Mouse (Mus musculus) left cerebral cortex, postnatal 4 days (tissue): ENCODE measurements around the gene Mpc1. TPM values are rescaled to one million over a fixed set of nuclear protein-coding genes. Genes with fewer than 3 reads are reported as not detected.
"Not testable (repeated sequence)": the region's sequence is repeated elsewhere in the genome, so short reads cannot be mapped to it uniquely, and the experiment has no call there.

ENCODE experiments used
- DNase-seq: peaks from one replicate; pipeline ENCODE4 v3.0.0-alpha.2; 2022
- intact Hi-C: fragments of 180-260 bp; cut with DNase I; formaldehyde crosslinking; loops from one replicate; pipeline ENCODE4 v1.15.1; 2025
- total RNA-seq, 2 experiments: library from RNA; stranded (reverse); gene quantifications; 2 replicates each; pipeline ENCODE4 v1.2.3; 2021

Mpc1 gene
- total RNA-seq = 100 to 1,000 TPM; 159 to 160 TPM

DNA sequence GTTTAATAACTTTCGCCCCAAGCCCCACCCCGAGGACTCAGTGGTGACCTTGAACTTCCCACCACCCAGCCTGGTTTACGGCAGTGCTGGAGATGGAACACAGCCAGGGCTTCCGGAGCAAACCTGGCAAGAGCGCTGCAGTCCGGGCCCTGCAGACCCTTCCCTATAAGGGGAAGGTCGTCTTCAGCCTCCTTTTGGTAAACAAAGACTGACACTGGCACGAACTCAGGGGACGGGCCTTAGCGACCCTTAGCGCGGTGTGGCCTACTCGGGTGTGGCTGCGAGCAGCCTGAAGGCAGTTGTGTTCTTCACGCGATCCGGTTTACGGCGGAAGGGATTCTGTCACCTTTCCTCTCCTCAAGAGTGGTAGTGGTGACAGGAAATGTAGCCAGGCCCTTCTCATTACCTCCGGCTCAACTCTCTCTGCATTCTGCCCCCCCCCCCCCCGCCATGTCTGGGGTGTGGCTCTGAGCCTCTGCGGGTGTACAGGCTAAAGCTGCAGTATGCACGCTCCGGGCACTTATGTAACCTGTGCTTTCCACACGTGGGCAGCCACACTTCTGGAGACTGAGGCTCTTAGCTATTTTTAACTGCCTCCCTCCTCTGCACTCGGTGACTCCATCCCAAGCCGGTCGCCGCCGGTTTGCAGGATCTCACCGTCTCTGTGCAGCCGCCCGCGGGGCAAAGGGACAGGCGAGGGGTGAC is at the start of gene Mpc1:
Mpc1 (plus strand) TSS at position 84 of the 705 bp plus-strand sequence.
- intact Hi-C loops = loop anchor here (10.0 kb wide), 2 partner anchors 88 to 92 kb away; no protein-coding TSS in a partner anchor
- peak; percentile 70 for DNase-seq

DNA sequence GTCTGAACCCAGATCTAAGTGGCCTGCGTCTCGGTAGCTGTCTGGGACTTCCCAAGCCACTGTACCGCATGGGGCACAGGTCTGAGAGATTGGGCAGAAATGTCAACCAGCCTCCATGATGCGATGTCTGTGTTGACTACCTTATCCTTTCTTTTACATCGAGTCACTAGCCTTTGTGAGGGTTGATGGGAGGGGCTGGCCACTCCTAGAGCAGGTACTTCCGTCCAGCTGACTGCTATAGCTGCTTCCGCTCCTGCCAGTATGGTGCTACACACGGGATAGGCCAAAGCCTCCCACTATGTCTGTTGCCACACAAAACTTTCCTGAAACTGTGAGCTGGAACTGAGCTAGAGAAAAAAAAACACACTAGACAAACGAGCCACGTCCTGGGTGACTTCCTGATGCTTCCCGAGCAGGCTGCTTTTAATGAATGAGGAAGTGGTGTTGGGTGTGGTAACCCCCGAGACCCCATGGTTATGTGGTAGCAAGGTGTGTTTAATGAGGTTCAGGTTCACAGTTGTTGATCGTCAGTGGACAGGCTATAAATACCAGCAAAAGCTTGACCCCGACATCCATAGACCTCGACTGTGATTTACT is 49.0 kb upstream of the Mpc1 start:
- intact Hi-C loops = no loop called here
- DNase-seq = no peak

DNA sequence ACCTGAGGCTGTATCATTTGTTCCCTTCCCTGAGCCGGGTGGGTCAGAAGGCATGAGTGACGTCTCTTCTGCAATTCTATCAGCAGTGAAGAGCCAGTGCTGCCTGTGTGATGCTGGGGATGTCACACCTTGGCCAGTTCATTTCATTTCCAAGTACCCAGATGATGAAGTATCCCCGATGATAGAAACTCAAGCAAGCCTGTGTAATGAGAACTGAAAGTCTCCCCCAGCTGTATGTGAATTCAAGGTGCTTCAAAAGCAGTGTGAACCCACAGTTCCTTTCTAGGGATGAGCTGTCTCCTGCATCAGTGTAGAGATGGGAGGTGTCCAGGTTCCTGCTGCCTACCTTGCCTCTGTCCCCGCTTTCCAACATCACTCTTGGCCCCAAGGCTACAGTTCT is 48.2 kb upstream of the Mpc1 start:
- intact Hi-C loops = no loop called here
- DNase-seq = no peak

DNA sequence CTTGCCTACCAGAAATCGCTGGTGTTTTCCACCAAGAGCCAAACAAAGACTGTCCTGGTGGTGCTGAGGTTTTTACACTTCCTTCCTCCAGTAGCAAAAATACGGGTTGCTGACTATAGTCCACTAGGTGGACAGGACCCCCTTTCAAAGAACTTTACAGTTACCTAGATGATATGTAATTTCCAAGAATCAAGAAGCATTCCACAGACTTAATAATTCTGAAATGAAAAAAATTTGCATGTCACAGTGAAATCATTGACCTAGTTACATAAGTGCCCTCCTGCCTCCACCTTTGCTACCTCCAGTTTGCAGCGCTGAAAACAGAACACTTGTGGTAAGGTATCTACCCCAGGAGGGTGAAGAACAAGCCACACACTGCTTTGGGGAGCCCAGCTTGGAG is 47.0 kb upstream of the Mpc1 start, which contains the start of gene Ccr6:
Ccr6 (plus strand) TSS at position 301 of the 400 bp plus-strand sequence.
- no peak for DNase-seq
- intact Hi-C loops = no loop called here

DNA sequence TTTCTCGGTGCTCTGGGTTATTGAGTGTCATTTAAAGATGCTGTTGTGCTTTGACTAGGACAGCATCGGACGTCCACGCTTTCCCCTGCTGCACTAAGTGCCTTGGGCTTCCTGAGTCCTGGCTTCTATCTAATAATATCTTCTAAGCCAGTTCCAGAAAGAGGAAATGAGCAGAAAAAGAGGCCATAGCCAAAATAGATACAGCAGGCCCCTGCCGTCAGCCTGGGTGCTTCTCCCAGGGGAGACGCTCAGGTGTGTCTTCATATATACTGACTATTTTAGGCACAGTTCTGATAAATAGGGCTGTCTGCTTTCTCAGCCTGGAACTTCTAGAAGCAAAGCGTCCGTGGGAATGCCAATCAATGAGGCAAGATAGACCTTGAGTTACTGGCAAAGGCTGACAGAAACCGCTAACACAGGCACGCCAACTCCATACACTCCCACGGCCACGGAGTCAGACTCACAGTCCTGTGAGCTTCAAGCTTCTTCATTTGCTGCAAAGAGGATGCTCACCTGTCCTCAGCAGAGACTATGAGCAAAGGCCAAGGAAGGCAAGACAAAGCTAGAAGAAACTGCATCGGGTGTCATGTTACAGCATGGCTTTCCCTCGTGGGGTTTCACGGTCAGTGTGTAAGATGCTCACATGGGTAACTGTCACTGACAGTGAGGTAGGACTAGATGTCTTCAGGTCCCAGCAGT is 44.5 kb upstream of the Mpc1 start:
- DNase-seq = no peak
- intact Hi-C loops = no loop called here

DNA sequence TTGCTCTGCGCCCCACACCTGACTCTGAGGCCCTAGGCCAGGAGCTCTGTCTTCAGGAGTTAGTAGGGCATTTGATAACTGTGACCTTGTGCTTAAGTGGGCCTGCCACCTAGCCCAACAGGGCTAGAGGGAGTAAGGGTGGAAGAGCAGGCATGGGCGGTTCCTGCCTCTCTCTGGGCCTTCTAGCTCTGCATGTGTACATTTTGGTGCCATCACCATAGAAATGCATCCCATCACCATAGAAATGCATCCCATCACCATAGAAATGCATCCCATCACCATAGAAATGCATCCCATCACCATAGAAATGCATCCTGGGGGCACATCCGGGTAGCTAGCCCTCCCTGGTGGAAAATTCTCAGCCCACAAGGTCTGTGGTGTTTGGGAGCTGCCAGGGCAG is 43.1 kb upstream of the Mpc1 start:
- intact Hi-C loops = no loop called here
- DNase-seq = no peak

DNA sequence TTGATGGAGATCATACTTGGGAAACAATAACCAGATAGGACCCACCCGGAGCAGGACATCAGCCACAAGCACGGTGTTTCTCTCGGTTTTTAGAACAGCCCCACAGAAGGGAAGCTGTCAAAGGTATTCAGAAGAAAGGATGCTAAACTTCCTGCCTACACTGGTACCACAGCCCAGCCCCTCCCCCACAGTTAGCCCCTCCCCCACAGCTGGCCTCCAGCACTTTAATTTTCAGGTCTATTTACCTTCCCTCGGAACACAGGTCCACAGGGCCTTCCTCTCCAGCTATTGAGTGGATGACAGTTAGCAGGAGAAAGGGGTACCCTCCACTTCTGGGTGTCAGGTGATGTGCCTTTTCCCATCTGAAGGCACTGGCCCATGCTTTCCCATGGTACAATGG is 42.2 kb upstream of the Mpc1 start:
- intact Hi-C loops = no loop called here
- no peak for DNase-seq

DNA sequence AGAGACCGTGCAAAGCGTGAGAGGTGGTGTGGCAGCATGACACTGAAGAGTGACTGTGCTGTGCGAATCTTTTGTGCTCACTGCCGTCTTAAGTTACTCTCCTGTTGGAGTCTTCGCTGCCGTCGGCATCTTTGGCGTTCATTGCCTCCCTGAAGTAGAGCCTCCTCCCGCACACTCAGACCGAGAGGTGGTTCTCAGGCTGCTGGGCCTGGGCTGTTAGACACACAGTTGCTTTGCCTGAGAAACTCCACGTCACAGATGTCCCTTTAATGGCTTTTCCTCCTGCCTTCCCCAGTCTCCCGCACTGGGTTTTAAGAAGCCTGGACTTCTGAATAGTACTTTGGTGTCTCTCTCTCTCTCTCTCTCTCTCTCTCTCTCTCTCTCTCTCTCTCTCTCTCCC is 41.1 kb upstream of the Mpc1 start:
- intact Hi-C loops = no loop called here
- DNase-seq = no peak

DNA sequence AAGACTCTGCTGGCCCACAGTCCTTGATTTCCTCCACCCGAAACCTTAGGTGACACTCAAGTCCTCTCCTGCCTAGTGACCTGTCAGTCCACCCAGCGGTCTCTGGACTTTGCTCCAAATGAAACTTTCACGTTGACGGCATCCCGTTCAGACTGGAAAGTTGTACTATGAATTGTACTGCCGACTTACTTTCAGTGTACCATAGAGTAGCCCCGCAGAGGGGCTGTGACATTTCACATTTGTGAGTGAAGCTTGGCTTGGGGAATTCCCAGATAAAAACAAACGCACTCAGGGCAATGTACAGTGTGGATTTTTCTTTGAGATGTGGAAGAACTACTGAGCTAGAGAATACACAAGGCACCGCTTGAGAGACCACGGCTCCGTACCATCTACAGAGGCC is 40.5 kb upstream of the Mpc1 start:
- intact Hi-C loops = no loop called here
- no peak for DNase-seq

DNA sequence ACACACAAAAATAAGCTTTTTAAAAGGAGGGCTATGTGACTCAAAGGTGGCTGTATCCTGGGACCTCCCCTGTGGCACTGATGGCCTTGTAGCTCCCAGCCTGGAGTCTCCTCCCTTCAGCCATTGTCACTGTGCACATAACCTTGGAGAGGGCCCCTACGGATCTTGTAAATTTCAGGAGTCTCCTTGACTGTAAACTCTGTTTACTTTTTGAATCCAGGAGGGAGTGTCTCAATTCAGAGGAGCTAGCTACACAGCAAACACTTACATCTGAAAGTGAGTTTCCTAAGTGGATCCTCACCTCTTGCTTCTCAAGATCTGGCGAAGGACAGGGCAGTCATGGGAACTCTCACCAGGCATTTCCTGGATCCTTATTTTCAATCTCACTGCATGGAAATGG is 38.6 kb upstream of the Mpc1 start:
- intact Hi-C loops = no loop called here

DNA sequence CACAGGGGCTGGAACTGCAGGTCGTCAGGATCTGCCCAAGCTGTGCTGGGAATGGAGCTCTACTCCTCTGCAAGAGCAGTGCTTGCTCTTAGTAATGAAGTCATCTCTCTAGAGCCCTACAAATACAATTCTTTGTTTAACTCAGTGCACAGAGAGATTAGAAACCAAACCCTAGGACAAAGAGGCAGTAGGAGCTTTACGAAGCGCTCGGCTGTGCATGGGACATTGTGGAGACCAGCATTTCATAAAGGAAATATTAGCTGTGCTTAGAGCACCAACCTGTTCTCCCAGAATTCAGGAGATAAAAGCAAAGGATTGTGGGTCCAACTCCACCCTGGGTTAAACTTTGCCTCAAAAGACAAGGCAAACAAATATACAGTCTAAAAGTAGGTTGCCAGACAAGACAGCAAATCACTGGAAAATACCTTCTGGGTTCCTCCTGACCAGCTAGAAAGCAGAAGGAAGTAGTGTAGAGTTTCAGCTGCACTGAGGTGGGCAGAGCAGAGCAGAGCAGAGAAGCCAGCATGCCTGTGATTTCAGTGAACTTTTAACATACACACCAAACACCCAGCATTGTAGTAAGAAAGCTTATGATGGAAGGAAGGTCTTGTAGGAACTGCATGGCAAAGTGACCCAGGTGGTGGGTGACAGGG is 36.5 kb upstream of the Mpc1 start:
- no peak for DNase-seq
- intact Hi-C loops = no loop called here

More for the DNA sequence above, 38.6 kb upstream of the Mpc1 start:
- no peak for DNase-seq

DNA sequence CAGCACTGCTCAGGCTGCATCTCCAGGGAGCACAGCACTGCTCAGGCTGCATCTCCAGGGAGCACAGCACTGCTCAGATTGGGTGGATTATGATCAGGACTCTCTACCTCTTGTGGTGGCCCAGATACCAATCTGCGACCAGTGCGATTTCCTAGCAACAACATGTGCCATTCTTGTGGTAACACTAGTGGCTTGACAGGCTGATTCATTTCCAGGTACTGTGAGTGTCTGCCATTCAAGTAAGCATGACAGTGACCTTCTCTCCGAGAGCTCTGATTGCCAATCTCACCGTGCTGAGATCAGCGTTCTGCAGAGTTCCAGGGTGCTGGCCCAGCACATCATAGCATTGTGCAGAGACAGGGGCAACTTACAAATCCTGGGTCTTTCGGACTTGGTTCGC is 31.0 kb upstream of the Mpc1 start:
- intact Hi-C loops = no loop called here
- DNase-seq = no peak

DNA sequence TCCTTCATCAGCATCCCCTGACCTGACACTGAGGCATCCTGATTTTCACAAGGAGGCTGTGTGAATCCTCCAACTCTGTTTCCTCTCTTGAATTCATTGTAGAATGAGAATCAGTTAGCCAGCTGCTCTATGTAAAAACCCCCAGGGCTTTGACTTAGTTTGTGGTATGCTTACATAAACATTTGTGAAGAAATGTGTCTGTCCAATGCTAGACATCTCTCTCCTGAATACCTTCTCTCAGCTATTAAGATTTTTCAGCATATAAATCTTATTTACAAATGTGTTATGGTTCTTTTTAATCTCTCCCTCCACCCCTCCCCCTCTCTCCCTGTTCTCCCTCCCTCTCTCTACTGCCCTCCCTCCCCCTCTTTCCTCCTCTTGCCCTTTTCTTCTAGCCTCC is 28.4 kb upstream of the Mpc1 start:
- intact Hi-C loops = no loop called here
- DNase-seq = no peak

DNA sequence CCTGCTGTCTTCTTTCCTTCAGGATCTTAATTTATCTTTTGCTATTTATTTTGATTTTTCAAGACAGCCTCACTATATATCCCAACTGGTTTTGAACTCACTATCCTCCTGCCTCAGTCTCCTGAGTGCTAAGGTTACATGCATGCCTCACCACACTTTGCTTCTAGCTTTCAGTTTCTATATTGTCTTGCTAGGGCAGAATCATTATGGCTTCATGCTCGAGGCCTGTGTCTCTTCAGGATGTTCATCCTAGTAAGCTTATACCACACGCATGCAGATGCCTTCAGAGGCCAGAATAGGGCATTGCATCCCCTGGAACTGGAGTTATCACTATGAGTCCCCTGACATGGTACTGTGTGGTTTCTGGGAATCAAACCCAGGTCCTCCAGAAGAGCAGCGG is 27.8 kb upstream of the Mpc1 start:
- DNase-seq = no peak
- intact Hi-C loops = no loop called here

DNA sequence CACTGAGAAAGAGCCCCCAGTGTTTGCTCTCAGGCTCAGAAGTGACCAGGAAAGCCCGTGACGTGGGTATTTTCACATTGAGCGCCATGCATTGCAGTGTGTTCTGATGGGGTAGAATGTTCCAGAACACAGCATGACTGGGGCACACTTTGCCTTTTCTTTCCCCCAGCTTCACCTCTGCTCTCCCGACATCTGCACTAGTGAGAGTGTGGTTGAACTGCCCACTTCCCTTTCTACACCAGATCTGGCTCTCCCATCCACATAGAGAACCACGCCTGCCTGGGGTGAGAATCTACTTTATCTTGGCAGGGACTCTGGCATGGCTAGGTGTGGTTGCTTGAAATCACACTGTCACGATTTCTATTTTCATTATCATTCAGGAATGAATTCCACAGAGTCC is 27.1 kb upstream of the Mpc1 start:
- no peak for DNase-seq
- intact Hi-C loops = no loop called here

DNA sequence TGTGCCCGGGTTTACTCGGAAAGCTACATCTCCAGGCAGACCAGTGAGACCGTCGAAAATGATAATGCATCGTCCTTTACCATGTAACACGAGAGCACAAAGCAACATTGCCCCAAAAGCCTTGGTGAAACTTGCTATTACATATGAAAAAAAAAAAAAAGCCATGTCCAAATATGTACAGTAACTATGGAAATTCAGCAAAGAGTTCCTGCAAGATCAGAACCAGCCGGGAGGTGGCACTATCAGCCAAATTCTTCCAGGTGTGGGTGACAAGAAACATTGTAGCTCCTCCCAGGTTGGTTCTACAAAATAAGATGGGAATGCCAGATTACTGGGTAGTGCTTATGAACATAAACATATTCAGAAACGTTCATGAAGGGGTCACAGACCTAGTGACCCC is 25.7 kb upstream of the Mpc1 start:
- no peak for DNase-seq
- intact Hi-C loops = no loop called here

DNA sequence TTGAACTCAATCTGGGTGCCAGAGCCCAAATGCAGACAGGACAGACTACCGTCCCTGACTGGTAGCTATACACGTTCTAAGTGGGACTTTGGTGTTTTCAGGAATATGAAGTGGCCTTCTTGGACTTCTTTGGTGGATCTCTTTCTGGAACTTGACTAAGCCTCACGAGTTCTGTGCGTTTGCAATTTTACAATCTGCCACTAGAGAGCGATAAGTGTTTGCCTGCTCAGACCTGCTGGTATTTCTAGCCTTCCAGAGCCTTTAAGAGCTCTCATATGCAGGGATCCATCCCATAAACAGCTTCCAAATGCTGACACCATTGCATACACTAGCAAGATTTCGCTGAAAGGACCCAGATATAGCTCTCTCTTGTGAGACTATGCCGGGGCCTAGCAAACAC is 18.1 kb upstream of the Mpc1 start:
- intact Hi-C loops = loop anchor here (5.0 to 10.0 kb wide), 2 partner anchors 198 to 330 kb away; no protein-coding TSS in a partner anchor
- not testable (repeated sequence) for DNase-seq

DNA sequence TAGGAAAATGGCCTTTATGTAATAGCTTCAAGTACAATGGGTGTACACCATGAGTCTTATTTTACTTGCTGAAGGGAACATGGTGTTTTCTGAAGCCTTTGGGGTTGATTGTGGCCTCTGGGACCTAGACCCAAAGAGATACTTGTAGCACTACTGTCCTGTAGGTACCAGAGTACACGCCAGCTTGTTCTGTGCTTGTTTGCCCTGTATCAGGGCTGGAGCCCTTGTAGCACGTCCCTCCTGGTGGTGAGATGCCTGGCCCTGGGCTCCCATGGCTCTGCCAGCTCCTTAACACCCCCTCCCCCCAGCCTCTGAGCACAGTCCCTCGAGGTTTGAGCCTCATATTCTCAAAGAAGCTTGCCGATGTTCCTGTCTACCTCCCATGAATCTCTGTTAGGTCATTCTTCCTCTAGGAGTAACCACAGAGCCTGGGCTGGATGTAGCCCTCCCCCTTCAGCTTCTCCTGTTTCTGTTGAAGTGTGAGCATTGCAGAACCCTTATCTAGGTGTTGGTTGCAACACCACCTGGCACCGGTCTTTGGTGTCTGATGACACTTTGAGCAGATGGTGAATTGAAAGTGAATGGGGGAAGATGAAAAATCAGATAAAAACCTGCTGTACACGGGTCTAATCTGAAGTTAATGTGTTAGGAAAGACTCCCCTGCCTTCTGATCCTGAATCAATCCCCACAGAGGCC is 10.5 kb upstream of the Mpc1 start:
- no peak for DNase-seq
- intact Hi-C loops = no loop called here

DNA sequence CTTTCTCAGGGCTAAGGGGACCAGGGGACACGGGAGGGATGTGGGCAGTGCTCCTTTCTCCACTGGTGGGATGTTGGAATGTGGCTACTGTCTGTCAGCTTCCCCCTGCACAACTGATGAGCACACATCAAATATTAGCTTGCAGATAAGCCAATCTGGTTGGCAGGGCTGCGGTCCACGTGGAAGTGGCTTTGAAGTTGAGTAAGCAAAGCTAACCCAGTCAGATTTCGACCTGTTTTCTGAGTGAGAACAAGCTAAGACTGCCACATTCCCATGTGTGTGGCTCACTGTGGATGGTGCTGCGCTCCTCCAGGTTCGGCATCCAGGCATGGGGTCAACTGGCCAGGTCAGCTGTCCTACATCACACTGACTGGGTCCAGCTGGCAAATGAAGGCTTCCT is 9.8 kb upstream of the Mpc1 start:
- intact Hi-C loops = no loop called here
- DNase-seq = no peak

DNA sequence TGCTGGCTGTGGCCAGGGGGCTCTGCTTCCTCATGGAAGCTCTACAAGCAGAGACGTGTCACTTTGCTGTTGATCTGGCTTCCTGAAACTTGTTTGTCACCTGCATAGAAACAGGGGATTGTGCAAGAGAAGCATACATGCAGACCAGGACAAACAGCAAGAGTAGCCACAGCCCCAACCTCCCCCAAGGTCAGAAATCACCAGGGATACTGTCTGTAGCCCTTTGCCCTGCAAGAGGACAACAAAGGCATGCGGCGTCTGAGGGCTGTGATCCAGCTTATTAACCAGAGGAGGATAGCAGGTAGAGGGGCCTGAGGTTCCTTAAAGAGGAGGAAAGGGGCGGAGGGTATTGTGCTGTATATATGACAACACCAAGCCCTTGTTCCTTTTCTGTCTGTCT is 6.6 kb upstream of the Mpc1 start:
- intact Hi-C loops = no loop called here
- no peak for DNase-seq

DNA sequence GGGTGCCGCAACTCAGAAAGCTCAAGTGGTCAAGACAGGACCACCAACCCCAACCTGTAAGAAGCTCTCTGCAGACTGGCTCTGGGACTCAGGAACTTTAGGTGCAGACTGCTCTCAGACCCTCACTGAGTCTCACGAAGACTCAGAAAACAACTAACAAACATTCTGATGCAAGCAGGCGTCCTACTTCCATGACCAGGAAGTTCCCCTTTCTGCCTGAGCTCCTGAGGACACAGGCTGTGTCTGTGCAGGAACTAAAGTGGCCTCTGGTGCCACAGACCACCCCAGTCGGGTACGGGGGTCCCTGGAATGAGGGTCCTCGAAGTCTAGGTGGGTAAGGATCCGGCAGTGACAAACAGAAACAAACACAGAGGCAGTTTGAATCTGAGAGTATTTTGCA is 6.0 kb upstream of the Mpc1 start:
- no peak for DNase-seq
- intact Hi-C loops = no loop called here
